Mouse (Mus musculus) Patski (cell line): ENCODE results near the gene Lgals8. TPM values are rescaled to one million over a fixed set of nuclear protein-coding genes. Genes with fewer than 3 reads are reported as not detected.

ENCODE experiments used
- ATAC-seq: fragments of 100-300 bp; one replicate; pipeline ENCODE4 v1.8.0; 2021
- CTCF ChIA-PET: fragments of 350-600 bp; sonication (Branson Sonifier 250); formaldehyde crosslinking; loops from one replicate; lab custom pipeline; 2022; ENCODE audit warnings: inconsistent platforms; lab: Charles Lee
- POLR2A ChIA-PET: fragments of 350-600 bp; sonication (Branson Sonifier 250); formaldehyde crosslinking; loops from one replicate; lab custom pipeline; 2022; ENCODE audit warnings: antibody characterized with exemption, inconsistent platforms; lab: Charles Lee
- DNase-seq: peaks from one replicate; pipeline ENCODE4 v3.0.0-alpha.2; 2011; ENCODE audit warnings: low read depth, low spot score
- H3K27me3 ChIP-seq: fragments of 371-371 bp; one replicate; pipeline ENCODE4 v1.5.1; 2021
- CTCF ChIP-seq: fragments of 100-300 bp; IDR thresholded peaks from one replicate; pipeline ENCODE4 v1.5.1; 2021
- in situ Hi-C: fragments of 300-500 bp; cut with MboI; formaldehyde crosslinking; loops from 3 replicates; pipeline ENCODE4 v1.11.1; 2018; ENCODE audit warnings: low pct_unique_long_range_greater_than_20kb, mixed read lengths
- polyA plus RNA-seq: library from polyadenylated mRNA; unstranded; gene quantifications from one replicate; pipeline ENCODE4 v1.2.3, GENCODE M21; 2021

Lgals8 gene
- polyA plus RNA-seq, 1 experiment from 2014 or later, result 58.8 TPM

GRCm38 (mm10) chr13:12433843-12434242, 30.9 kb downstream of the Lgals8 start:
- DNase-seq (no peak), ATAC-seq (no peak)
- in situ Hi-C loops, result no loop called here
- ChIA-PET POLR2A (no interaction called here), CTCF (interaction anchor here (1.1 to 1.4 kb wide), 3 partner anchors 12 to 22 kb away, joined by 3 to 5 read pairs (median 4); no protein-coding TSS in a partner anchor)
- TF ChIP-seq CTCF, result no peak
- H3K27me3 ChIP-seq, result no peaks in the 10 kb centered on the region

DNA sequence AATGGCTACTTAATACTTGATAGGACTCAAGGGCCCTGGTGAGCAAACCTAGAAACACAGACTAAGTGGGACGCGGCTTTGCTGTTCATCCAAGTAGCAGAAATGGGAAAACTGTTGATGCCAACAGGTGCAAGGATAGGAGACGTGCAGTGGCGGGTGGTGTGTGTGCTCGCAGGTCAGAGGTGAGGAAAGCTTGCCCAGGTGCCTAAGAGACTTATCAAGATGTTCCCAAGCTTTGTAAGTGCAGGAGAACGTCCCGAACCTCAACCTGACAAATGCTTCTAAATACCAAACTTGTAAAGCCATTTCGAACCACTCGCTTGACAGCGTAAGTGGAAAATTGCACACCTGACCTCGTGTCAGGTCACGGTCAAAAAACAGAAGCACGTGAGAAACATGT, 36.2 kb downstream of the Lgals8 start:
- TF ChIP-seq CTCF, result no peak
- POLR2A ChIA-PET, result interaction anchor here (0.6 kb wide), 1 partner anchor 21 kb away, joined by 3 read pairs; no protein-coding TSS in a partner anchor
- ATAC-seq (no peak), DNase-seq (no peak)
- H3K27me3 ChIP-seq, result no peaks in the 10 kb centered on the region
- in situ Hi-C loops, result no loop called here
- CTCF ChIA-PET, result interaction anchor here (0.9 to 1.3 kb wide), 2 partner anchors 12 kb away, joined by 3 to 4 read pairs; no protein-coding TSS in a partner anchor

DNA sequence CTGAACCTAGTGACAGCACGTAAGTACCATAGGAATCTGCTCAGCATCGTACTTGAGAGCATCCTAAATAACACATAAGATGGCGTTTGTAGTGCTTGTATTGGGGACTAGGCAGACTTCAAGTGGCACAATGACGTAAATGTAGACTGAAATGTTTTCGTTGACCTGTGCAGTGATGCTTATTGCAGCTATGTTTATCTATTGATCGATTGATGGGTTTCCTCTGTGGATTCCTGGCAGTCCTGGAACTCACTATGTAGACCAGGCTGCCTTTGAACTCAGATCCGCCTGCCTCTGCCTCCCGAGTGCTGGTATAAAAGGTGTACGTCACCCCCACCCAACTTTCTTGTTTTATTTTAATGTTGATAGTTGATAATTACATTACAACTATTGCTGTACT, 44.1 kb downstream of the Lgals8 start:
- no peak for ATAC-seq
- ChIA-PET POLR2A (no interaction called here), CTCF (interaction anchor here (1.4 to 1.6 kb wide), 2 partner anchors 15 to 55 kb away, joined by 3 to 4 read pairs; no protein-coding TSS in a partner anchor)
- in situ Hi-C loops, result no loop called here
- no peak for DNase-seq
- TF ChIP-seq CTCF, result no peak
- H3K27me3 ChIP-seq, result no peaks in the 10 kb centered on the region

DNA sequence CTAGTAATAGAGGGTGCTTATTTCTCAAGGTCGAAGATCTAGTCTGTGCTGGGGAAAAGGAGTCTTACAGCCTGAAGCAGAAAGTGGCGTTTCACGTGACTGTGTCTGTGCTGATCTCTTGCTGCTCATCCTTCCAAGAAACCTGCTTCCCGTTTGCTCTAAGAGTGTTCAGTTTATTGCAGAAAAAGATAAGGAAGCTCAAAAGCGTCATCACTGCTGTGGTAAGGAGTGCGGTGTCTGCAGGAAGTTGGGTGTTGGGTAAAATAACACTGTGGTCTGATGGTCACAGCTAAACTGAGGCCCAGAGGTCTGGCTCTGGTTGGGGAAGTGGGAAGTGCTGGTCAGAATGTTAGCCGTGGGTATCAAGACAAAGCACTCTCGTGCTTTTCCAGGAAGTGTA, 52.7 kb downstream of the Lgals8 start:
- POLR2A ChIA-PET, result no interaction called here
- no peak for TF ChIP-seq CTCF
- no peaks in the 10 kb centered on the region for H3K27me3 ChIP-seq
- in situ Hi-C loops, result no loop called here
- CTCF ChIA-PET, result interaction anchor here (1.2 kb wide), 1 partner anchor 22 kb away, joined by 4 read pairs; no protein-coding TSS in a partner anchor
- ATAC-seq (no peak), DNase-seq (no peak)

DNA sequence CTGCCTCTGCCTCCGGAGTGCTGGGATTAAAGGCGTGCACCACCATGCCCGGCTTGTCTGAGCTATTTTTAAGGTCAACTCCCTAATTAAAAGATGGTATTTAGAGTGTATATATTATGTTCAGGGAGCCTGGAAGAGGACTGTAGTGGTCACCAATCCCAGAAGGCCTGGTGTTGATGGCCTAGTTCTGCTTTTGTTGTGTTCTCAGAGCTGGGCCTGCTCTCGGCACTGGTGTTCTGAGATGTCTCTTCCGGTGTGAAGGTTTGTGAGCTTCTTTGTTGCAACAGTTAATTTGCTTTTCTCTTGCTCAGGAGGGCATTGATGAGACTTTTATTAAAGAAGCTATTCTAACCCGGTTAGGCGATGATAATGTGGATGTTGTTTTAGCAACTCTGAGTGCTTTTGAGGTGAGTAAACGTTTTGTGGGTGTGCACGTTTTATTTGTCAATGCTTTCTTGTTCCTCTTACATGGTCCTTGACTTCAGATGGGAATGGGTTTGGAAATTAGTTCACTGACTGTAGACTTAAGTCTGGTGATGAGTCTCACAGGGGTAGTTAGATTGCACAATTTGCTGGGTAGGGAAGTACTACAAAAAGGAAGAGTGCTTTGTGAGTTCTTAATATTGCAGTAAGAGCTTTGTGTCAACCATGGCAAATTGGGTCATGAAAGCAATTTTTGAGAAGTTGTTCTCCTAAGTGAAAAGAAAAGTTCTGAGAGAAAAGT, 56.2 kb downstream of the Lgals8 start:
- CTCF ChIA-PET, result no interaction called here
- POLR2A ChIA-PET, result no interaction called here
- ATAC-seq, result no peak
- no peak for DNase-seq
- in situ Hi-C loops, result no loop called here
- no peaks in the 10 kb centered on the region for H3K27me3 ChIP-seq
- TF ChIP-seq CTCF, result no peak

DNA sequence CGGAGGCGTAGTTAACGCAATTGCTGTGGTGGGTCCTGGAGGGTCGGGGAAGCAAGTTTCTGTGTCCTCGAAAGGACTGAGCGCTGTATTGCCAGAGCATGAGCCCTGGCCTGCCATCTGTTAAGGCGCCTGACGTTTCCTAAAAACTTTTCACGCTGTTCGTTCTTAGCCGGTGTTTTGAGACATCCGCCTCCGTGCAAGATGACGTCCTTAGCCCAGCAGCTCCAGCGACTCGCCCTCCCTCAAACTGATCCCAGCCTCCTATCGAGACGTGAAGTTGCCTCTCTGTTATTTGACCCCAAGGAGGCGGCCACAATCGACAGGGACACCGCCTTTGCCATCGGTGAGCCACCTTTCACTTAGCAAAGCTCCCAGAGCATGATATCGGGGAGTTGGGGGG, 69.2 kb downstream of the Lgals8 start:
- peak; percentile 34 for ATAC-seq
- no peak for DNase-seq
- POLR2A ChIA-PET, result no interaction called here

GRCm38 (mm10) chr13:12394609-12395505, 69.9 kb downstream of the Lgals8 start, which contains the start of gene Heatr1:
TSS of gene Heatr1 (plus strand) at chr13:12395027.
- DNase-seq, result peak; percentile 96
- in situ Hi-C loops, result loop anchor here (25.0 kb wide), 1 partner anchor 633 kb away; no protein-coding TSS in a partner anchor
- ATAC-seq, result peak; percentile 99
- peaks cover 5% of the 10 kb centered on the region for H3K27me3 ChIP-seq
- ChIA-PET POLR2A (no interaction called here), CTCF (interaction anchor here (0.7 to 1.1 kb wide), 2 partner anchors 10 to 19 kb away, joined by 3 read pairs; no protein-coding TSS in a partner anchor)
- TF ChIP-seq CTCF, result no peak

More for the DNA sequence above, 69.2 kb downstream of the Lgals8 start:
- H3K27me3 ChIP-seq, result peaks cover 4% of the 10 kb centered on the region
- in situ Hi-C loops, result loop anchor here (25.0 kb wide), 1 partner anchor 633 kb away; no protein-coding TSS in a partner anchor
- CTCF ChIA-PET, result no interaction called here
- TF ChIP-seq CTCF, result no peak

Other genes starting within 250 kb of the Lgals8 start
- gene Mtr, start 206.8 kb downstream of the Lgals8 start, polyA plus RNA-seq, result 27.2 TPM
- gene Actn2, start 124.2 kb downstream of the Lgals8 start, polyA plus RNA-seq, result 0.33 TPM
- gene Heatr1, start 69.9 kb downstream of the Lgals8 start, polyA plus RNA-seq, result 24.6 TPM
- not detected for gene Edaradd, start 55.5 kb upstream of the Lgals8 start, polyA plus RNA-seq
- 7.1 TPM for gene Ero1lb, start 100.9 kb upstream of the Lgals8 start, polyA plus RNA-seq